ENCODE assay signal across 20 mouse cellular contexts in the genomic region with DNA sequence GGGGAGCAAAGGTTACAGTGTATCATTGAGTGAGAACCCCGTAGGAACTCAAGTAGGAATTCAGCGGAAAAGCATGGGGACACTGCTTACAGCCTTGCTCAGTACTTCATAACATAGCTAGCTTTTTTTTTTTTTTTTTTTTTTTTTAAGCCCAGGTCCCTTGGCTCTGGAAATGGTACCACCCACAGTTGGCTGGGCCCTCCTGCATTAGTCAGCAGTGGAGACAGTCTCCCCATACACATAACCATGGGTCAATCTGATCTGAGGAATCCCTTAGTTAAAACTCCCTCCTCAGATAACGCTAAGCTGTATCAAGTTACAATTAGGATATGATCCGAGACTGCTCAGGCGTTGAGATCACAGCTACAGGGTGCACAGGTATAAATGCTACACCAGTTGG.
DNase-seq lines count a peak whose midpoint lies in the region; ATAC-seq lines count a peak whose summit lies in the region.
"Had no signal": no experiment of that assay in that cellular context is flagged by ENCODE, and none has a peak within 500 bp of the region (broad histone marks: within the 10 kb centered on the region; RNA-seq: fewer than 3 reads in every experiment).

No protein-coding gene starts in this region.

- H3K9ac ChIP-seq in heart, embryonic 12.5 days, result no peak overlapping the region
- H3K9ac ChIP-seq: hindbrain, embryonic 14.5 days; intestine, embryonic 15.5 days had no signal

- H3K9me3 ChIP-seq in heart, embryonic 12.5 days (replicated peaks), result no peaks in the 10 kb centered on the region
- H3K9me3 ChIP-seq: embryonic facial prominence, embryonic 10.5 days; forebrain, embryonic 10.5 days; hindbrain, embryonic 10.5 days; intestine, embryonic 15.5 days had no signal

- peak; percentile 15 for DNase-seq in adrenal gland, postnatal 14 days
- no peak for DNase-seq in adrenal gland, adult 18-20 months (ENCODE audit: low spot score in 2 of 2)
- DNase-seq in heart, adult 11 months, result no peak
- peak; percentile 24 for DNase-seq in brain, adult 2 months (ENCODE audit: low read depth, low spot score)
- no peak for DNase-seq in right cerebral cortex, postnatal 10 days (ENCODE audit: low spot score in 2 of 2)
- no peak for DNase-seq in embryo, embryonic 11 days
- DNase-seq: cerebellum, adult 18-20 months; cerebellum, adult 9-11 months; cerebellum, postnatal 36 days; gastrocnemius, postnatal 10 days; kidney, adult 18-20 months had no signal

- WGBS in heart, embryonic 12.5 days, result 76% methylated on average over 5 of the region's 5 CpGs

- no peaks in the 10 kb centered on the region for H3K4me1 ChIP-seq in heart, embryonic 12.5 days (replicated peaks)
- H3K4me1 ChIP-seq: embryonic facial prominence, embryonic 10.5 days; hindbrain, embryonic 10.5 days; intestine, embryonic 15.5 days had no signal

- H3K4me2 ChIP-seq in heart, embryonic 12.5 days, result no peak overlapping the region
- H3K4me2 ChIP-seq: heart, embryonic 11.5 days; hindbrain, embryonic 14.5 days; intestine, embryonic 15.5 days had no signal

- H3K4me3 ChIP-seq in heart, embryonic 12.5 days, result no peak overlapping the region
- H3K4me3 ChIP-seq: embryonic facial prominence, embryonic 10.5 days; forebrain, embryonic 10.5 days; hindbrain, embryonic 10.5 days; intestine, embryonic 15.5 days had no signal

- peak; percentile 58; the same call in 1 of the 2 replicates for ATAC-seq in heart, embryonic 12.5 days (ENCODE audit: insufficient number of reproducible peaks, low FRiP score)
- ATAC-seq: forebrain, embryonic 14.5 days; intestine, embryonic 15.5 days had no signal

- H3K27ac ChIP-seq in heart, embryonic 12.5 days (ENCODE audit: poor library complexity, severe bottlenecking), result no peak overlapping the region
- H3K27ac ChIP-seq: embryonic facial prominence, embryonic 10.5 days; forebrain, embryonic 10.5 days; hindbrain, embryonic 10.5 days; hindbrain, embryonic 14.5 days; intestine, embryonic 15.5 days had no signal

- H3K27me3 ChIP-seq in heart, embryonic 12.5 days (replicated peaks), result no peaks in the 10 kb centered on the region
- H3K27me3 ChIP-seq: intestine, embryonic 15.5 days had no signal

- no peaks in the 10 kb centered on the region for H3K36me3 ChIP-seq in heart, embryonic 12.5 days
- H3K36me3 ChIP-seq: embryonic facial prominence, embryonic 10.5 days; forebrain, embryonic 10.5 days; G1E; hindbrain, embryonic 10.5 days; intestine, embryonic 15.5 days had no signal

Comparison
In these comparisons a context has a peak if more than half of its experiments do, and no peak if none do; other contexts are left out.
1. DNase-seq: peak in adrenal gland, postnatal 14 days (single experiment) and brain, adult 2 months (single experiment); none in adrenal gland, adult 18-20 months (0 of 2), heart, adult 11 months (single experiment), right cerebral cortex, postnatal 10 days (0 of 2) and embryo, embryonic 11 days (single experiment).